Mouse (Mus musculus): ENCODE data around the gene Sfxn2.

- TF ChIP-seq POLR2A (IDR thresholded peaks at IDR 0.05; ENCODE audit: low read depth, low read length) (no peak), CTCF (IDR thresholded peaks at IDR 0.05; ENCODE audit: extremely low read depth, insufficient read length, insufficient replicate concordance, low read depth, low read length) (no peak)
These were observed 19.6 kb upstream of the Sfxn2 start for GRCm38 (mm10) chr19:46553541-46553955.
